Mouse (Mus musculus) limb, embryonic 15.5 days (tissue): ENCODE results near the gene Kcnj11. TPM values are rescaled to one million over a fixed set of nuclear protein-coding genes. Genes with fewer than 3 reads are reported as not detected.
A peak's percentile ranks its signal among the peaks of the same experiment; 100 is the strongest.

Source experiments
- ATAC-seq: fragments of 200-750 bp; cut with Nextera tagmentation; 2 replicates; pipeline ENCODE4 v1.8.0; 2017; ENCODE audit warnings: low read depth, moderate TSS enrichment; ENCODE audit not compliant: insufficient number of reproducible peaks, low FRiP score, low TSS enrichment
- H3K27ac ChIP-seq: fragments of 300-500 bp; sonication (generic); 2 replicates; pipeline ENCODE4 v1.5.1; 2015; ENCODE audit warnings: moderate library complexity, mild to moderate bottlenecking, inconsistent platforms
- H3K27me3 ChIP-seq: fragments of 300-500 bp; sonication (generic); 2 replicates; pipeline ENCODE4 v1.6.1; 2015; ENCODE audit warnings: inconsistent platforms
- H3K36me3 ChIP-seq: fragments of 300-500 bp; sonication (generic); 2 replicates; pipeline ENCODE4 v1.6.1; 2015; ENCODE audit warnings: inconsistent platforms
- H3K4me1 ChIP-seq: fragments of 300-500 bp; sonication (generic); 2 replicates; pipeline ENCODE4 v1.6.1; 2015; ENCODE audit warnings: inconsistent platforms
- H3K4me2 ChIP-seq: fragments of 300-500 bp; sonication (generic); 2 replicates; pipeline ENCODE4 v1.6.1; 2015; ENCODE audit warnings: mild to moderate bottlenecking, inconsistent platforms
- H3K4me3 ChIP-seq: fragments of 300-500 bp; sonication (generic); 2 replicates; pipeline ENCODE4 v1.5.1; 2015; ENCODE audit warnings: mild to moderate bottlenecking, inconsistent platforms
- H3K9ac ChIP-seq: fragments of 300-500 bp; sonication (generic); 2 replicates; pipeline ENCODE4 v1.6.1; 2015; ENCODE audit warnings: inconsistent platforms
- H3K9me3 ChIP-seq: fragments of 300-500 bp; sonication (generic); 2 replicates; pipeline ENCODE4 v1.6.1; 2016; ENCODE audit warnings: inconsistent platforms
- WGBS: fragments of 180-500 bp; shearing (Covaris S2); methylation state at CpG from one replicate; pipeline ENCODE4 v1.1.7; 2015; 5-methylcytosine and 5-hydroxymethylcytosine counted together
- polyA plus RNA-seq: library from polyadenylated mRNA; unstranded; fragments of >200 nt; fragmentation: Nextera tagmentation; extraction: Ambion mirVana; gene quantifications from 2 replicates; pipeline ENCODE4 v1.2.1, GENCODE M21; 2015

Kcnj11 gene
- polyA plus RNA-seq, 1 experiment from 2014 or later, result 0.18 TPM

GRCm38 (mm10) chr7:46125340-46125739, 24.8 kb upstream of the Kcnj11 start:
- no peaks in the 10 kb centered on the region for H3K36me3 ChIP-seq
- peaks cover 6% of the 10 kb centered on the region; the same call in 1 of the 2 replicates for H3K4me1 ChIP-seq
- no peak overlapping the region for H3K4me3 ChIP-seq
- WGBS, result 83% methylated on average over 11 of the region's 11 CpGs
- ATAC-seq, result no peak
- no peak overlapping the region for H3K9ac ChIP-seq
- no peak overlapping the region for H3K4me2 ChIP-seq
- H3K27ac ChIP-seq, result no peak overlapping the region
- H3K9me3 ChIP-seq, result no peaks in the 10 kb centered on the region
- 0 out of 2 replicates have a peak, but pooled peaks cover 3% of the 10 kb centered on the region for H3K27me3 ChIP-seq

GRCm38 (mm10) chr7:46124460-46124859, 23.9 kb upstream of the Kcnj11 start:
- WGBS, result 66% methylated on average over 6 of the region's 6 CpGs
- H3K4me1 ChIP-seq, result peaks cover 6% of the 10 kb centered on the region; the same call in 1 of the 2 replicates
- no peaks in the 10 kb centered on the region for H3K36me3 ChIP-seq
- no peak overlapping the region for H3K4me2 ChIP-seq
- H3K27me3 ChIP-seq, result 0 out of 2 replicates have a peak, but pooled peaks cover 3% of the 10 kb centered on the region
- H3K9me3 ChIP-seq, result no peaks in the 10 kb centered on the region
- no peak overlapping the region for H3K27ac ChIP-seq
- no peak overlapping the region for H3K9ac ChIP-seq
- no peak overlapping the region for H3K4me3 ChIP-seq
- no peak for ATAC-seq

- 33% methylated on average over 4 of the region's 4 CpGs for WGBS
- Histone ChIP-seq H3K4me3 (no peak overlapping the region), H3K36me3 (no peaks in the 10 kb centered on the region), H3K9ac (no peak overlapping the region), H3K27me3 (0 out of 2 replicates have a peak, but pooled peaks cover 3% of the 10 kb centered on the region), H3K27ac (no peak overlapping the region), H3K4me2 (no peak overlapping the region), H3K4me1 (peaks cover 3% of the 10 kb centered on the region; the same call in 1 of the 2 replicates), H3K9me3 (no peaks in the 10 kb centered on the region)
- no peak for ATAC-seq
Measured at GRCm38 (mm10) chr7:46122964-46123363, 22.4 kb upstream of the Kcnj11 start.

- no peak for ATAC-seq
- WGBS, result 93% methylated on average over 16 of the region's 16 CpGs
- H3K4me2 ChIP-seq, result no peak overlapping the region
Measured at GRCm38 (mm10) chr7:46117035-46117434, 16.5 kb upstream of the Kcnj11 start.

GRCm38 (mm10) chr7:46116118-46116581, 15.6 kb upstream of the Kcnj11 start:
- no peaks in the 10 kb centered on the region for H3K27me3 ChIP-seq
- 37% methylated on average over 10 of the region's 10 CpGs for WGBS
- no peak overlapping the region for H3K4me2 ChIP-seq
- H3K27ac ChIP-seq, result no peak overlapping the region
- H3K9ac ChIP-seq, result no peak overlapping the region
- no peaks in the 10 kb centered on the region for H3K36me3 ChIP-seq
- ATAC-seq, result peak; percentile 23; the same call in 1 of the 2 replicates
- no peak overlapping the region for H3K4me3 ChIP-seq
- H3K4me1 ChIP-seq, result no peaks in the 10 kb centered on the region; the same call in 1 of the 2 replicates
- no peaks in the 10 kb centered on the region for H3K9me3 ChIP-seq

More at GRCm38 (mm10) chr7:46117035-46117434, 16.5 kb upstream of the Kcnj11 start:
- no peaks in the 10 kb centered on the region for H3K36me3 ChIP-seq
- no peaks in the 10 kb centered on the region; the same call in 1 of the 2 replicates for H3K4me1 ChIP-seq
- no peaks in the 10 kb centered on the region for H3K9me3 ChIP-seq
- H3K27ac ChIP-seq, result no peak overlapping the region
- H3K4me3 ChIP-seq, result no peak overlapping the region
- H3K9ac ChIP-seq, result no peak overlapping the region
- no peaks in the 10 kb centered on the region for H3K27me3 ChIP-seq

- H3K27ac ChIP-seq, result no peak overlapping the region
- no peak for ATAC-seq
Measured at GRCm38 (mm10) chr7:46113435-46113834, 12.9 kb upstream of the Kcnj11 start.

GRCm38 (mm10) chr7:46111938-46112337, 11.4 kb upstream of the Kcnj11 start:
- WGBS, result 58% methylated on average over 6 of the region's 6 CpGs
- H3K9ac ChIP-seq, result no peak overlapping the region
- H3K4me1 ChIP-seq, result no peaks in the 10 kb centered on the region; the same call in 1 of the 2 replicates

More at GRCm38 (mm10) chr7:46113435-46113834, 12.9 kb upstream of the Kcnj11 start:
- Histone ChIP-seq H3K36me3 (no peaks in the 10 kb centered on the region), H3K4me2 (no peak overlapping the region), H3K27me3 (no peaks in the 10 kb centered on the region), H3K9ac (no peak overlapping the region), H3K4me3 (no peak overlapping the region), H3K9me3 (no peaks in the 10 kb centered on the region), H3K4me1 (no peaks in the 10 kb centered on the region; the same call in 1 of the 2 replicates)
- WGBS, result 50% methylated on average over 3 of the region's 3 CpGs

GRCm38 (mm10) chr7:46111212-46111817, 10.8 kb upstream of the Kcnj11 start:
- no peaks in the 10 kb centered on the region for H3K36me3 ChIP-seq
- no peak overlapping the region for H3K4me3 ChIP-seq
- no peak overlapping the region for H3K4me2 ChIP-seq
- H3K9ac ChIP-seq, result no peak overlapping the region
- no peak for ATAC-seq
- WGBS, result 55% methylated on average over 15 of the region's 15 CpGs
- H3K9me3 ChIP-seq, result no peaks in the 10 kb centered on the region
- H3K27ac ChIP-seq, result no peak overlapping the region
- no peaks in the 10 kb centered on the region for H3K27me3 ChIP-seq
- no peaks in the 10 kb centered on the region; the same call in 1 of the 2 replicates for H3K4me1 ChIP-seq

More at GRCm38 (mm10) chr7:46111938-46112337, 11.4 kb upstream of the Kcnj11 start:
- ATAC-seq, result no peak
- no peak overlapping the region for H3K4me2 ChIP-seq
- no peaks in the 10 kb centered on the region for H3K36me3 ChIP-seq
- no peak overlapping the region for H3K27ac ChIP-seq
- no peaks in the 10 kb centered on the region for H3K27me3 ChIP-seq
- no peak overlapping the region for H3K4me3 ChIP-seq
- H3K9me3 ChIP-seq, result no peaks in the 10 kb centered on the region

GRCm38 (mm10) chr7:46110079-46110478, 9.5 kb upstream of the Kcnj11 start:
- WGBS, result 59% methylated on average over 3 of the region's 3 CpGs
- Histone ChIP-seq H3K27me3 (no peaks in the 10 kb centered on the region), H3K27ac (no peak overlapping the region), H3K9ac (no peak overlapping the region), H3K4me2 (no peak overlapping the region), H3K4me1 (no peaks in the 10 kb centered on the region; the same call in 1 of the 2 replicates), H3K4me3 (no peak overlapping the region), H3K9me3 (no peaks in the 10 kb centered on the region), H3K36me3 (no peaks in the 10 kb centered on the region)
- ATAC-seq, result no peak

- Histone ChIP-seq H3K4me1 (peaks cover 7% of the 10 kb centered on the region), H3K27ac (no peak overlapping the region), H3K9me3 (no peaks in the 10 kb centered on the region), H3K36me3 (no peaks in the 10 kb centered on the region), H3K4me2 (no peak overlapping the region), H3K9ac (no peak overlapping the region), H3K27me3 (peaks cover 6% of the 10 kb centered on the region; the same call in 1 of the 2 replicates), H3K4me3 (no peak overlapping the region)
- 87% methylated on average over 7 of the region's 7 CpGs for WGBS
- no peak for ATAC-seq
Measured at GRCm38 (mm10) chr7:46105484-46105883, 4.9 kb upstream of the Kcnj11 start.

GRCm38 (mm10) chr7:46104256-46104915, 3.8 kb upstream of the Kcnj11 start:
- Histone ChIP-seq H3K4me3 (no peak overlapping the region), H3K4me1 (peaks cover 10% of the 10 kb centered on the region), H3K27me3 (peaks cover 14% of the 10 kb centered on the region), H3K9me3 (no peaks in the 10 kb centered on the region), H3K27ac (no peak overlapping the region), H3K4me2 (no peak overlapping the region), H3K36me3 (no peaks in the 10 kb centered on the region), H3K9ac (no peak overlapping the region)
- 80% methylated on average over 27 of the region's 27 CpGs for WGBS
- no peak for ATAC-seq

- H3K36me3 ChIP-seq, result no peaks in the 10 kb centered on the region
- H3K9me3 ChIP-seq, result no peaks in the 10 kb centered on the region
- H3K4me2 ChIP-seq, result no peak overlapping the region
- peaks cover 10% of the 10 kb centered on the region for H3K4me1 ChIP-seq
- no peak for ATAC-seq
- no peak overlapping the region for H3K4me3 ChIP-seq
- 70% methylated on average over 8 of the region's 8 CpGs for WGBS
- no peak overlapping the region for H3K27ac ChIP-seq
- H3K27me3 ChIP-seq, result peaks cover 21% of the 10 kb centered on the region
- H3K9ac ChIP-seq, result no peak overlapping the region
Measured at GRCm38 (mm10) chr7:46103771-46104170, 3.2 kb upstream of the Kcnj11 start.
